Mouse (Mus musculus) brain, embryonic 14.5 days (tissue): ENCODE data around the gene Phyh.

ENCODE experiments used
- CTCF ChIP-seq: fragments of 200-500 bp; IDR thresholded peaks from 2 replicates; pipeline ENCODE4 v1.5.1; 2012; ENCODE audit warnings: inconsistent platforms, mild to moderate bottlenecking, moderate library complexity, borderline replicate concordance; ENCODE audit not compliant: insufficient read depth, insufficient read length; ENCODE audit errors: extremely low read depth
- POLR2A ChIP-seq: fragments of 200-500 bp; IDR thresholded peaks from 2 replicates; pipeline ENCODE4 v1.6.1; 2012; ENCODE audit warnings: mild to moderate bottlenecking, inconsistent platforms, borderline replicate concordance; ENCODE audit not compliant: poor library complexity, insufficient read depth, insufficient read length, severe bottlenecking; ENCODE audit errors: extremely low read depth

DNA sequence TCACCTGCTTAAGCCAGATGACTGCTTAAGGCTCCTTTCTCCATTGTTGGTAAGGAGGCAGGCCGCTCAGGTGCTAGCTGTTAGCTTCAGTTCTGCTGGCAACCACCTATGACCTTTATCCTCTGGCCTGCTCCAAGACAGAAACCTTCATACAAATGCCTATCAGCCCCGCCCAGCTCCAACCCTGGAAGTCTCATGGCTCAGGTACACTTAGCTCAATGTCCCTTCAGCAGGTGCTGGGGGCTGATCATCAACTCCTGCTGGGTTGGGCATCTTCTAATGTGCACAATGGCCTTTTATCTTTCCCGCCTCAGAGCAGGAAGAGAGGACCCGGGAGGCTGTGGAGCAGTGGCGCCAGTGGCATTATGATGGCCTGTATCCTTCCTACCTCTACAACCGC lies 66.2 kb downstream of the Phyh start:
- TF ChIP-seq POLR2A (no peak), CTCF (no peak)
